Mouse (Mus musculus): ENCODE measurements at regions not wholly inside any gene's neighbourhood (a gene's known extent, or its start where the extent isn't known, plus 50 kb on each side); places are given as distances from the start of the nearest gene placed in this dataset.

GRCm38 (mm10) chr5:61495226-61495625, 313.4 kb upstream of the G6pd2 start:
- intact Hi-C loops (cut with DNase I), result no loop called here
- DNase-seq (ENCODE audit: low spot score in 2 of 2), result no peak

DNA sequence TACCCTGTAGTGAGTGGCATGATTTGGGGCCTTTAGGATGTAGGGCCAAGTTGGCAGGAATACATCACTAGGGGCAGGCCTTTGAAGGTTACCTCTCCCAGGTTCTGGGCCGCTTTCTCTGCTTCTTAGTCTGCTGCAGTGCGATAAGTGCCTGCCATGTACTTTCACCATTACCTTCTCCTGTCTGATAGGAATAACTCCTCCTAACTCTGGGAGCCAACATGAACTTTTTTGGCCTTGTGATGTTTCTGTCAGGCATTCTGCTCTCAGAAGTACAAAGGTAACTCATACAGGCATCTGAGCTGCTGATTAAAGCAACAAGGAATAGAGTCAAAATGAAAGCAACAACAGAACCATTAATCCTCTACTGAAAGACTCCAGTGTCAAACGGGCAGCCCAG, 301.2 kb upstream of the G6pd2 start:
- no peak for DNase-seq (ENCODE audit: low spot score in 2 of 2)
- intact Hi-C loops (cut with DNase I), result no loop called here

DNA sequence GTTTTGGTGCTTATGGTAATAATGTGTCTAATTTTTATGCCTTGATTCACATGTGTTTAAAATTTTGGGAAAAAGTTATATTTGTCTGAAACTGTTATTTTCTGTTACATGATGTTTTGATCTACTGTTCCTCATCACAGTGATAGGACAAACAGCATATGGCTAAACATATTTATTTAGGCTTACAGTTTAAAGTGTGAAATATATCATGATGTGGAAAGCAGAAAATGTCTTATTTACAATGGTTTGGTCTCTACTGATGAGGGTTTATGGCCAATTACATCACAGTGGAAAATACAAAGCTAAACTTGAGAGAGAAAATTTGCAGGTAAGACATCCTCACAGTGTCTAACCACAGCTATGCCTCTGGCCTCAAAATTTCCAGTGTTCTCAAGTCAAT, 268.1 kb upstream of the G6pd2 start:
- DNase-seq (ENCODE audit: low spot score in 2 of 2), result no peak
- intact Hi-C loops (cut with DNase I), result no loop called here

DNA sequence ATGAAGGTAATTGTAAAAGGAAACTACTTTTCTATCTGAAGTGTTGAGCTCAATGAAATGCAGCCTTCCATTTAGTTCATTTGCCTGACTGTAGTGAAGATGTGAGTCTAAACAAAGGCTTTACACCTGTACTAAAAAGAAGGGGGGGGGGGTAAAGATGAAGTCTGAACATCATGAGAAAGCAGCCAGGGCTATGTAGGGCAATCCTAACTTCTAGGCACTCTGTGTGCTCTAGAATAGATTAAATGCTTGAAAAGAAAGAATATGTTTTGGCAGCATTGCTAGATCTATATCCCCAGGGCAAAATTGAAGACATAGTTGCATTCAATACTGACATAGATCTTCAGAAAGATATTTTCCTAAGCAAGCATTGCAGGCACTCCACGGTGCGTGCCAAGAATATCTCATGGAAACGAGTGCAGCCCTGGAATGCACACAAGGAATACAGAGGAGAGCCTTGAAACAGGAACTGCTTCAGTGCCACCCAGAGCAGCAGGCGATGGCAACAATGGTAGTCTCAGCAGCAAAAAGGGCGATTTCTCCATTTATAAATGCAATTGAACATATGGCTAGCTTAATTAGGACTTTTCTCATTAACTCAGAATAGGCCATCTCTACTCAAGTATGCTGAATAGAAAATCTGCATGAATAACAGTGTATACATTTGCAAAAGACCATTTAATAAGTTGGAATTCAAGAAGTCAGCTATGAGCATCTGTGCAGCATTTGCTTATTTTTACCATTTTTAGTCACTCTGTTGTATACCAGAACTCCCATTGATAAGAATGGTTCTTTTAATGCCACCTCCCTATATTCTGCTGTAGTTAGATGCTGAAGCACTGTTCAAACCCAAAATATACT, 261.8 kb upstream of the G6pd2 start:
- peak; percentile 14 to 27 for DNase-seq (ENCODE audit: low spot score in 2 of 2)
- intact Hi-C loops (cut with DNase I), result no loop called here

DNA sequence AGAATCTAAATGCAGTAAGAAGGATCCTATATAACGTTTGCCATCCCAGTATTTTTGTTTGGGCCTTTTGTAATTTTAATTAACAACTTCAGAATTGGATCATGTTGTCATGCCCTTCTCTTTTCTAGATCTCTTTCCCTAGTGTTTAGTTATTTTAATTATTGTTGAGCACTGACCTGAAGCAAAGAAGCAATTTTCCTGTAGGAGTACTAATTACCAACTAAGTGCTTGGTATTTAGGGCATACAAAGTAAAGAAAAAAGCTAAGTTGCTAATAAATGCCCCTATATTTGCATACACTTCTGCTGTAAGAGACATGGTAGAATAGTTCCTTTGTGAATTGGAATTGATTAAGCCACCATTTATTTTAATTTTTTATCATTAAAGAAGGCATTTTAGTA, 255.1 kb upstream of the G6pd2 start:
- DNase-seq (ENCODE audit: low spot score in 2 of 2), result no peak
- intact Hi-C loops (cut with DNase I), result no loop called here

Measured in left cerebral cortex, postnatal 25 days (tissue).